Mouse (Mus musculus) embryo, embryonic 9.5 days (tissue): ENCODE measurements at regions not wholly inside any gene's neighbourhood (a gene's known extent, or its start where the extent isn't known, plus 50 kb on each side); places are given as distances from the start of the nearest gene placed in this dataset.

Source experiments
- DNase-seq: peaks from one replicate; pipeline ENCODE4 v3.0.0-alpha.2; 2017; ENCODE audit errors: extremely low spot score

- DNase-seq = no peak
Observed at GRCm38 (mm10) chr10:54601993-54602392, 525.6 kb upstream of the Man1a start.

GRCm38 (mm10) chr10:54595072-54595471 lies 518.7 kb upstream of the Man1a start:
- DNase-seq = peak; percentile 1

- DNase-seq = peak; percentile 19
Observed at GRCm38 (mm10) chr10:54558636-54559035, 482.2 kb upstream of the Man1a start.

- DNase-seq = no peak
Observed at GRCm38 (mm10) chr10:54551734-54552397, 475.5 kb upstream of the Man1a start.

- no peak for DNase-seq
Observed at GRCm38 (mm10) chr10:54550665-54551064, 474.3 kb upstream of the Man1a start.

GRCm38 (mm10) chr10:54548977-54549376 lies 472.6 kb upstream of the Man1a start:
- no peak for DNase-seq

- no peak for DNase-seq
Observed at GRCm38 (mm10) chr10:54548526-54548925, 472.1 kb upstream of the Man1a start.

- DNase-seq = no peak
Observed at GRCm38 (mm10) chr10:54532581-54532980, 456.2 kb upstream of the Man1a start.

- no peak for DNase-seq
Observed at GRCm38 (mm10) chr10:54510776-54511175, 434.4 kb upstream of the Man1a start.

- DNase-seq = no peak
Observed at GRCm38 (mm10) chr10:54509766-54510165, 433.4 kb upstream of the Man1a start.
